Mouse (Mus musculus) midbrain, embryonic 15.5 days (tissue): ENCODE measurements at regions not wholly inside any gene's neighbourhood (a gene's known extent, or its start where the extent isn't known, plus 50 kb on each side); places are given as distances from the start of the nearest gene placed in this dataset. TPM values are rescaled to one million over a fixed set of nuclear protein-coding genes. Genes with fewer than 3 reads are reported as not detected.

Experiments used
- ATAC-seq: fragments of 200-750 bp; cut with Nextera tagmentation; replicated peaks from 2 replicates; pipeline ENCODE4 v1.8.0; 2017; ENCODE audit warnings: moderate TSS enrichment
- H3K27ac ChIP-seq: fragments of 300-500 bp; sonication (generic); 2 replicates; pipeline ENCODE4 v1.5.1; 2015; ENCODE audit warnings: mild to moderate bottlenecking, inconsistent platforms
- H3K27me3 ChIP-seq: fragments of 300-500 bp; sonication (generic); replicated peaks from 2 replicates; pipeline ENCODE4 v1.6.1; 2015; ENCODE audit warnings: inconsistent platforms
- H3K36me3 ChIP-seq: fragments of 300-500 bp; sonication (generic); replicated peaks from 2 replicates; pipeline ENCODE4 v1.6.1; 2015; ENCODE audit warnings: inconsistent platforms
- H3K4me1 ChIP-seq: fragments of 300-500 bp; sonication (generic); 2 replicates; pipeline ENCODE4 v1.6.1; 2015; ENCODE audit warnings: inconsistent platforms
- H3K4me2 ChIP-seq: fragments of 300-500 bp; sonication (generic); 2 replicates; pipeline ENCODE4 v1.6.1; 2015; ENCODE audit warnings: inconsistent platforms, mild to moderate bottlenecking, moderate library complexity
- H3K4me3 ChIP-seq: fragments of 300-500 bp; sonication (generic); 2 replicates; pipeline ENCODE4 v1.5.1; 2015; ENCODE audit warnings: mild to moderate bottlenecking, inconsistent platforms
- H3K9ac ChIP-seq: fragments of 300-500 bp; sonication (generic); 2 replicates; pipeline ENCODE4 v1.6.1; 2015; ENCODE audit warnings: mild to moderate bottlenecking, inconsistent platforms
- H3K9me3 ChIP-seq: fragments of 300-500 bp; sonication (generic); 2 replicates; pipeline ENCODE4 v1.6.1; 2016; ENCODE audit warnings: inconsistent platforms
- WGBS: fragments of 180-500 bp; shearing (Covaris S2); methylation state at CpG from one replicate; pipeline ENCODE4 v1.1.7; 2015; ENCODE audit warnings: mixed read lengths; 5-methylcytosine and 5-hydroxymethylcytosine counted together
- microRNA counts: library from miRNA; unstranded; fragments of <30 nt; microRNA quantifications from one replicate; lab custom pipeline; 2016
- microRNA-seq: library from miRNA; unstranded; fragments of <30 nt; microRNA quantifications from one replicate; pipeline ENCODE4, GENCODE M21; 2016

- Histone ChIP-seq H3K9ac (no peak overlapping the region), H3K27me3 (no peaks in the 10 kb centered on the region), H3K36me3 (no peaks in the 10 kb centered on the region), H3K27ac (peak overlapping the region; percentile 72), H3K9me3 (no peaks in the 10 kb centered on the region), H3K4me1 (peaks cover 11% of the 10 kb centered on the region; the same call in 1 of the 2 replicates), H3K4me3 (no peak overlapping the region), H3K4me2 (no peak overlapping the region)
- ATAC-seq, result peak; percentile 96
- WGBS, result 23% methylated on average over 8 of the region's 8 CpGs
Observed at GRCm38 (mm10) chrX:103563531-103564246, 66.7 kb upstream of the Zcchc13 start.

- ATAC-seq, result no peak
- no peak overlapping the region for H3K4me2 ChIP-seq
- H3K27ac ChIP-seq, result no peak overlapping the region
- no peaks in the 10 kb centered on the region for H3K9me3 ChIP-seq
- no peaks in the 10 kb centered on the region for H3K27me3 ChIP-seq
- H3K4me3 ChIP-seq, result no peak overlapping the region
- 94% methylated on average over 4 of the region's 4 CpGs for WGBS
- H3K36me3 ChIP-seq, result no peaks in the 10 kb centered on the region
- no peaks in the 10 kb centered on the region for H3K4me1 ChIP-seq
- H3K9ac ChIP-seq, result no peak overlapping the region
Observed at GRCm38 (mm10) chrX:103573344-103573743, 57.0 kb upstream of the Zcchc13 start.

- Histone ChIP-seq H3K36me3 (no peaks in the 10 kb centered on the region), H3K4me2 (no peak overlapping the region), H3K4me1 (no peaks in the 10 kb centered on the region), H3K27me3 (no peaks in the 10 kb centered on the region), H3K4me3 (no peak overlapping the region), H3K9ac (no peak overlapping the region), H3K27ac (no peak overlapping the region), H3K9me3 (no peaks in the 10 kb centered on the region)
- WGBS, result 97% methylated on average over 5 of the region's 5 CpGs
- ATAC-seq, result no peak
Observed at GRCm38 (mm10) chrX:103579484-103579883, 50.9 kb upstream of the Zcchc13 start.

MicroRNAs encoded in the stretch of these regions (microRNA counts, 519-probe panel; counts per million panel counts)
- microRNA mmu-miR-374 (lab: Ali Mortazavi, UCI), result 3,155 counts per million, percentile 73 among the panel's probes with 10 or more counts
- 2,207 counts per million, percentile 28 among the panel's probes with 10 or more counts for microRNA mmu-miR-421 (lab: Ali Mortazavi, UCI)

Small RNAs in the stretch of these regions (microRNA-seq; reads per million reads assigned to microRNA genes)
- not detected for gene Mir374b
- gene Mir374c, result not detected
- gene Mir421, result 355 reads per million, percentile 67 among the genes with 10 or more reads in this experiment
